Mouse (Mus musculus) CD4-positive, CD25-positive, alpha-beta regulatory T cell, adult 4 months (primary cell): ENCODE data around the gene Terb2. TPM values are rescaled to one million over a fixed set of nuclear protein-coding genes. Genes with fewer than 3 reads are reported as not detected.
"Not testable (repeated sequence)": the region's sequence is repeated elsewhere in the genome, so short reads cannot be mapped to it uniquely, and the experiment has no call there.

Experiments
- ATAC-seq: one replicate; pipeline ENCODE4 v1.8.0; 2017
- polyA plus RNA-seq, 2 experiments: library from polyadenylated mRNA; unstranded; fragments of 100-300 nt; shearing (Covaris generic); gene quantifications; one replicate each; pipeline ENCODE4 v1.2.1; 2017

Gene Terb2
- polyA plus RNA-seq, 2 experiments from 2014 or later, result not detected

DNA sequence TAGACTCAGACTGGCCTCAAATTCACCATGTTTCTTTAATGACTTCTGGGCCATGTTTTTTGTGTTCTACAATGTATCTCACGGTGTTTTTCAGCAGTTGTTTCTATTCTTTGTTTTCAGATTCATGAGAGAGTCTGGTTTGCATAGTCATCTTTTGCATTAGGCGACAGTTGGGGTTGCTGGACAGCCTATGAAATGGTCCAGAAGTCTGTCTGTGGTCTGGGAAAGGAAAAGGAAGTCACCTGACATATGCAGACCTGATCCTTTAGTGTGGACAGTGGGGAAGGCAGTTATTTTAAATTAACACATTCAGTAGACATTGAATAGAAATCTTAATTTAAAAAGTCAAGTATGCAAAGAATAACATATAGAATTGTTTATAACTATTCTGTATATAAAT lies 23.5 kb upstream of the Terb2 start:
- no peak for ATAC-seq

DNA sequence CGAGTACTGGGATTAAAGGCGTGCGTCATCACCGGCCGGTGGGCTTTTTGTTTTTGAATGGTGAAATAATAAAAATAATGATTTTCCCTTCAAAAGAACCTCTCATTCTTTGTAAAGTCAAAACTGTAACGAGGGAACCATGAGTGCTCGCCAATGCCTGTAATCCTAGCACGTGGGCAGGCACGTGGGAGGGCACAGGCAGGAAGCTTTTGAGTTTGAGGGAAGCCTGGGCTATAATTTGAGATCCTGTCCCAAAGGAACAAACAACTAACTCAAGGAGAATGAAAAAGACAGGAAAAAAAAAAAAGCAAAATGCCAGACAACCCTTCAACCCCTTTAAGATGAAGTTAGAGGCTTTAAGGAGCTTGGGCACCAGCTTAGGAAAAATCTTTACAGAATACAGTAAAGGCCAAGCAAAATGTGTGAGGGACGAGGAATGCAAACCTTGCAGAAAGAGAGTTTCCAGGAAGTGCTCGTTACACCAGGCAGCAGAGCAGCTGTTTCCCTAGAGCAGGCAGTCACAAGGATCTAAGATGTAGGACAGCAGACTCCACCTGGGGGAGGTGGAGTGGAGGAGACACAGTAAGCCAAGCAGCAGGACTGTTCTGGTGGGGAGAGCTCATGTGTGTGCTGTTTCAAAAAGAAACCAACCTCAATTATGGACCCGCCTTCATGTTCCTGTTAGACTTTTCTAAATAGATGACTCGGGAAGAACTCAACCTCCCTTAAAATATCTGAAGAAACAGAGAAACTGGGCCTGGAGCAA lies 22.5 kb upstream of the Terb2 start:
- peak; percentile 25 for ATAC-seq

DNA sequence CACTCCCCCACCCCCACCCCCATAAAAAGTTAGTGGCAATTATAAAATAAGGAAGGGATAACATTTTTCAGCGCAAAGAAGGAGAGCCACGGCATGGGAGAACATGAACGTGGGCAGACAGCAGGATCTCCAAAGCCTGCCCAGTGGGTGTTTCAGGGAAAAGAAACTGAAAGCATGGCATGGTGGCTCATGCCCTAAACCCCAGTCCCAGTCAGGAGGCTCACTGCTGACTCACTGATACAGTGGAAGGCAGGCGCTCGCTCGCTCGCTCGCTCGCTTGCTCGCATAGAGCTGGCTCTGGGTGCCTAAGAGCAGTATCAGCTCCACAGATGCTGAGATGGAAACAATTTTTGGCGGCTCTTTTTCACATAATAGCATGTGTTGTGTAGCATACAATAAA lies 21.8 kb upstream of the Terb2 start:
- peak; percentile 86 for ATAC-seq

DNA sequence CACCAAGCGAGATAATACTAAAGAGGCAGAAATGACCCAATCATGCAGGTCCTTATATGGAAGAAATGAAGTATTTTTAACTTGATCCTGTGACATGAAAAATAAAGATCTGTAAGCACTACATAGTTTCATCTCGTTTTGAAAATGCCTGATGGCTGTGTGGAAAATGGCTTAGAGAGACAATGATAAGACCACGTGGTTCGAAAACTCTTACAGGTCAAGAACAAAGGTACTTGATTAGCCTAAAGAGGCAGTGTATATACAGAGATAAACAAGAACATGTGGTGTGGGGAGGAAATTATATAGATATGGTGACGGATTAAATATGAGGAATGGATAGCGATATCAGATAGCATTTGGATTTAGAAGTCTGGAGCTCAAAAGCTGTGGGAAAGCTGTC lies 14.8 kb upstream of the Terb2 start:
- no peak for ATAC-seq

DNA sequence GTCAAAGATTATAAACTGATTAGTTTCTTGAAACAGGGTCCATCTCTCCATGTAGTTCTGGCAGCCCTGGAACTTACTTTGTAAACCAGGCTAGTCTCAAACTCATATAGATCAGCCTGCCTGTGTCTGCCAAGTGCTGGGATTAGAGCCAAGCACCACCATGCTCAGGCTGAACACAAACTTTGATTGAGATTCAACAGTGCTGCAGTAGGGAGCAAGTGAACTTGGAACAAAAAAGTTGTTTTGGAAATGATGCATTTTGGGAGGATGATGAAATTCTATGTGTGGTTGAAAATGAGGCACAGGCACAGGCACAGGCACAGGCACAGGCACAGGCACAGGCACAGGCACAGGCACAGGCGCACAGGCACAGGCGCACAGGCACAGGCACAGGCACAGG lies 13.9 kb upstream of the Terb2 start:
- no peak for ATAC-seq

DNA sequence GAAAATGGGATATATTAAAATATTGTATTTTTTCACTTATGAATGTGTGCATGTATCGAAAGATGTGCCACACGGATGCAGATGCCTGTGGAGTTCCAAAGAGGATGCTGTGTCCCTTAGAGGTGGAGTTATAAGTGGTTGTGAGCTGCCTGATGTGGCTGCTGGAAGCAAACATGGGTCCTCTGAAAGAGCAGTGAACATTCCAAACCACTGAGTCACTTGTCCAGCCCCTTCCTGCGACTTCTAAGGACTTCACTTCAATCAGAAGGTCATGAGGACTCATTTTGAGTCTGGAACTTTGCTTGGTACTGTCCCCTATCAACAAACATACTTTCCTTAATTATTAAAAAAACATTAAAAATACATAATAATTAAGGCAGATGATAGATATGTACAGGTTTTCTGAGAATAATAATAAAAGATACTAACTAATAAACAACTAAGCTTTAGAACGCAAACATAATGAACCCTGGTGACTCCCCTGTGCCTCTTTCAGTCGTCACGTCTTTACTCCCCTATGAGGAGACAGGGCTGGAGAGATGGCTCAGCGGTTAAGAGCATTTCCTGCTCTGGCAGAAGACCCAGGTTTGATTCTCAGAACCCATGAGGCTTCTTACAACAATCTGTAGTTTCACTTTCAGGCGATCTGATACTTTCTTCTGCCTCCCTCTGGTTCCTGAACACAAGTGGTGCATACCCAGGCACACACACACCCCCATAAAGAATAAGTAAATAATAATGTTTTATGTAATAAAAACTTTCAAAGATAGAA lies 5.8 kb upstream of the Terb2 start:
- ATAC-seq, result peak; percentile 99

DNA sequence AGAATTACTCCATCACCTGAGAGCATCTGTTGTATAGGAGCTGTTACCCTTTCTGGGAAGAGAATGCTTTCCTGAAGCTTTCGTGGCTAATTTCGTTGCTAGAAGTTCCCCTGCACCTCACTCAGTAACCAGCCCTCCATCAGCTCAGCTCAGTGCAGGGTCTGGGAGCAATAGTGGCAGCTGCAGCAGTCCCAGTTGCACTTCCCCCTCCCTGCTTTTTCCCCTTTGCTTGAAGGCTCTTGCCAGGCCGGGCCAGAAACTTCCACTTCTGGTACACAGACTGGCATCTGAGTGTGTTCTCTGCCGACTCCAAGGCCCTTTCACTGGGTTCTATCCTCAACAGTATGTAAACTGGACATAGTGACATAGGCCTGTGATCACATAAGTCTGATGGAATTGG lies 986 bp upstream of the Terb2 start:
- no peak for ATAC-seq

DNA sequence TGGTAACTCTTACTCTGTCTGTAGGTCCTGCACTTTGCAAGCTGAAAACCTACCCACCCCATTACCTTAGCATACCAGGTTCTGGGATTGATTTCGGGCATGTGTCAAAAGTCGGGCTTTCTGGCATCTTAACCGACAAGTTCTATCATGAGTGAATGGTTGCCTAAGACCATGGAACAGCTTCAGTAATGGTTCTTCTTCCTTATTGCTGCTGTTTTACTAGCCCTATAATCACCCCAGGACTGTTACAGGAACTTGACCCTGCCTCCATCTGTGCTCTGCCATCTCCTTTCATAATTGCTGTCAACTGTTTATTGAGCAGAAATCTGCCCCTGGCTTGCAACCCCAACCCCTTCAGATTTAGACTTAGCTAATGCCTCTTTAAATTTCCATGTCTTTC lies 679 bp downstream of the Terb2 start:
- no peak for ATAC-seq

DNA sequence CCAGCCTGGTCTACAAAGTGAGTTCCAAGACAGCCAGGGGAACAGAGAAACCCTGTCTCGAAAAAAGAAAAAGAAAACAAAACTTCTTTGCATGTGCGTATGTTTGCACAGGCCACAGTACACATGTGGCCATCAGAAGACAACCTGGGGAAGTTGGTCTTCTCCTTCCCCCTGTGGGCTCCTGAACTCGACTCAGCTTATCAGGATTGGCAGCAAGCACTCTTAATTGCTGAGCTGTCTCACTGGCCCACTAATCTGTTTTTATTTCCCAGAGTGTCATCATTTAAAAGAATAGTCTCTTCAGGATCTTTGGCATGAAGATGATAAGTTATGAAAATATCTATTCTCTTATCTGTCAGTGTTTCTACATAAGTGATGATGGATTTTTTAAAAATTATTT lies 5.8 kb downstream of the Terb2 start:
- no peak for ATAC-seq

DNA sequence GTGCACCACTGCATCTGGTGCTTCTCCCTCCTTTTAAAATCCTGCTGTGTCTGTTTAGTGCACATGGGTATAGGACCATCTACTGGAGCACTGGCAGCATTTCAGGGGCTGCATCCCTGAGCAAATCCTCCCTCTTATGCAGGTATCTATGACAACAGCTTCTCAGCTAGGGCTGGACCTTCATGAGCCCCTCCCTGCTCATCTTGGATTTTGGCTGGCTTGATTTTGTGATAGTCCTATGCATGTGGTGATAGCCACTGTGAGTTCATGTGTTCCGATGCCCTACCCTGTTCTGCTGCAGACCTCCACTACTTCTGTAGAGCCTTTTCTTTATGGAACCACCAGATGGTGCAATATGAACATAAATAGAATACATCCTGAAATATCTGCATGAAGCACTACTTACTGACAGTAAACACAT lies 8.4 kb downstream of the Terb2 start:
- ATAC-seq, result peak; percentile 74

DNA sequence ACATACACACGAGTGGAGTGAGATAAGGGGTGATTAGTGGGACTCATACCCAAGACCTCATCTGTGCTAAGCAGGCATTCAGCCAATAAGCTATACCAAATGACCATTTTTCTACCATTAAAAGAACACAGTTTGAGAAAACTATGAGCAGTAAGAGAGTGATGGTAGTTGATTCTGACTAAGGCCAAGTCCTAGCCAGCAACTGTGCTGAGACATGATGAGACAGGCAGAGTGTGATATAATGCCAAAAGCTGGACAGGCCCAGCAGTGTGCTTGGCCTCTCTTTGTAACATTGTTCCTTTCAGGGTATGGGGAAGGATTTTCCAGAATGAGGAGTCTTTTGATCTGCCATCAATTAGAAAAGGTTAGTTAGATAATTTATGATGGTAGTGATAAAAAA lies 15.4 kb downstream of the Terb2 start:
- no peak for ATAC-seq

DNA sequence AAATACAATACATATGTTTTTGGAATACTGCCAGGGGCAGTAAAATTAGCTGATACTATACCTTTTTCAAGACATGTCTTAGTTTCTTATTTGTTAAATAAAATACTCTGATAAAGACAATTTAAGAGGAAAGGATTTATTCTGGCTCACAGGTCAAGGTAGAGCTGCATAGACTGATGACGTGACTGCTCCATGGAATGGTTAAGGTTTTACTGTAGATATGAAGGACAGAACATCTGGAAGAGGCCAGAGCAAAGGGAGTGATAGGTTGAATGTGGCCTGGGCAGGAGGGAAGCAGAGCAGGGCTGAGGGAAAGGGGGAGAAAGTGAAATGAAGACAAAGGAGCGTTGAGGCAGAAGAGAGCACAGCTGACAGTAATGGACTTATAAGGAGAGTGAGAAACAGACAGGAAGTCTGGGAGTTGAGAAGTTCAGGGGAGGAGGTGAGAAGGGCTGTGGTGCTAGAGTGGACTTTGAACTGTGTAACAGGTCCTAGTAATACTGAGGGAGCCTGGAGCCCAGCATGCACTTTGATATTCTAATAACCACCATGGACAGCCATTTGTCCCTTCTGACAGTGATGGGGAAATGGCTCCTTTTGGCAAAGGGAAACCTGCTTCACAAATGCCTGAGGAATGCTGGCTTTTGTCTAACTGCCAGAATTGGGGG lies 20.5 kb downstream of the Terb2 start:
- no peak for ATAC-seq

DNA sequence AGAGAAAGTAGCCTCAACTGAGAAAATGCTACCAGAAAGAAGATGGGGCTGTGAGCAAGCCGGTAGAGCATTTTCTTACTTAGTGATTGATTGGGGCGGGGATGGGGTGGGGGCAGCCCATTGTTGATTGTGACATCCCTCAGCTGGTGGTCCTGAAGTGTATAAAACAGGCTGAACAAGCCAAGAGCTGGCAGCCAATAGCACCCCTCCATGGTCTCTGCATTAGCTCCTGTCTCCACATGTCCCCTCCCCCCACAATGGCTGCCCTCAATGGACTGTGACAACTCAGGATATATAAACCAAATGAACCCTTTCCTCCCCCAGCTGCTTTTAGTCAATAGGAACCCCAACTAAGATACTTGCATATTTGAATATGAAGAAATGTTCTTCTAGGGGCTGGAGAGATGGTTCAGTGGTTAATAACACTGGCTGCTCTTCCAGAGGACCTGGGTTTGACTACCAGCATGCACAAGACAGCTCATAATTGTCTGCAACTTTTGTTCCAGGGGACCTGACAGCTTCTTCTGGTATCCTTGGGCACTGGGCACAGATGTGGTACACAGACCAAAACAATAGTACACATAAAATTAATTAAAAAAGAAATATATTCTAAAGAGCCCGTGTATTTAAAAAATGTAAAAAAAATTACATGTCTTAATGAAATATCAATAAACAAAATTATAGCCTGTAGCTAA lies 24.6 kb downstream of the Terb2 start:
- no peak for ATAC-seq

DNA sequence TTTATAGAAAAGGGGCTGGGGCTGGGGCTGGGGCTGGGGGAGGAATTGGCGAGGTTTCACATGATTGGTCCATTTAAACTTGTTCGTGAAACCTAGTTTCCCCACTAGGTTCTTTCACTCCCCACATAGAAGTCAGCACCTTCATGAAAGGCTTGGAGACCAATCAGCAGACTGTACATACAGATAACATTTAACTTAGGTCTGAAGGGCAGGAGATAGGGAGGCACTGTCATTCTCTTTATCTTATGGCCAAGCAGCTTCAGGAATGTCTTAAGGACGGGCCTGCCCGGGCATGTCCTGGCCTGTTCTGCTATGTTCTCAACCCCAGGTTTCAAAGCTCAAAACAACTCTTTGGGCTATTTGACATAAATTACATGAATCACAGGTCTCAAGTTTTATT lies 31.0 kb downstream of the Terb2 start:
- not testable (repeated sequence) for ATAC-seq

DNA sequence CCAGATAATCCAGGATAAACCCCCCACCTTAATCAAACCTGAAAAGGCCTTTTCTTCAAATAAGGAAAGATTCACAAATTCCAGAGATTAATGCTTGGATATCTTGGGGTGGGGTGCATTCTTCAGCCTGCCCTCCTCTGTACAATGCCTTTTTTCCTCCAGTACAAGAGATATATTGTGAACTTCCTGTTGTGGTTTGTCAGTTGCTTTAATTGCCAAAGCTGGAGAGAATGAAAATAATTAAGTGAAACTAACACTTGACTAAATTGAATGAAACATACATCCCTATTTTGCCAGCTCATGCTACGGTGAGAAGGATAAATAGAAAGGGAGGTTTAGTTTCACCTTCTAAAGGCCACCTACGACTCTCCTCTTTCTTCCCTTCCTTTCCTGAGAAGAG lies 32.2 kb downstream of the Terb2 start:
- ATAC-seq, result no peak

DNA sequence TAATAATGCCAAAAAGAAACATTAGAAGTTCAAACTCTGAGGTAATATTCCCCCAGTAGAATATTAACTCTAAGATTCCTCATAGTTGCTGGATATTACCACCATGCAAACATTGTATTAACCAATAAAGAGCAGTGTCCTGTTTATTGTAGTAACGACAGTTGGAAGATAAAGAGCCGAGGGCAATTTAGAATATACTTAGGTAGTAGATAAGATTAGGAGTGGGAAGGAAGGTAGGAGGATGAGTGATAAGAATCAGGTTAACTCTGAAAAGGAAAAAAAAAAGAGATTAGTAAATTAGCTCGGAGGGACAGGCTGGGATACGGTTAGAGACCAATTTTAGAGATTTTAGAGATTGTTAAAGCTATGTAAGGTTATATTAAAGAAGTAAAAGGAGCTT lies 35.3 kb downstream of the Terb2 start:
- ATAC-seq, result no peak

DNA sequence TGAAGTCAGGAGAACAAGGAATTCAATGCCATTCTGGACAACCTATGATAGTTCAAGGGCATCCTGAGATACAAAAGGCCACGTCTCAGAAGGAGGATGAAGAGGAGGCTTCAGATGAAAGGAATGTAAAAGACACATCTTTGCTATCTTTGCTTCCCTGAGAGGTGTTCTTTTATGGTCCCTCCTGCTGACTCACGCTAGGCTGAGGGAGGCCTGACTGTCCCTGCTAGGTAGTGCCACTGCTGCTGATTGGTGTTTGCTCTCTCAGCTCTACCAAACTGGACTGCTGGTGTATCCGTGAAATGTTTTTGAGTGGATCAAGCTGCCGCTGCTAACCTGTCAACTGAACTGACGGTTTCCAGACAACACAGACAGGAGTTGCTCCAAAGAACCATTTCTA lies 35.7 kb downstream of the Terb2 start:
- ATAC-seq, result no peak

DNA sequence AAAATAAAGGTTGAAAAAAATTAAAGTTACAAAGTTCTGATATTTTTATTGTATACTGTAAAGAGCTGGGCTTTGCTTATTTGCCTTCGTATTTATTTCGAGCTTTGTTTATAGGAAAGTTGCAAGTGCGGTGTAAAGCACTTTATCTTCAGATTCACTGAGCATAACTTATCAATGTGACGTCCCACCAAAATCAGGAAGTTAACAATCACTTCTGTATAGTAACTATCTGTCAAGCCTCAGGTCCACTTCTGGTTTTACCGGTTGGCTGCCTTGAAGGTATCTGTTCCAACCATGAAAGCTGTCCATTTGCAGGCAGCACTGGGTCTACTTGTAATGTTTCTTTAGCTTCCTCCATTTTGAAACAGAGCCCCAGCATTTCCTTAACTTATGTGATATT lies 36.2 kb downstream of the Terb2 start:
- no peak for ATAC-seq

DNA sequence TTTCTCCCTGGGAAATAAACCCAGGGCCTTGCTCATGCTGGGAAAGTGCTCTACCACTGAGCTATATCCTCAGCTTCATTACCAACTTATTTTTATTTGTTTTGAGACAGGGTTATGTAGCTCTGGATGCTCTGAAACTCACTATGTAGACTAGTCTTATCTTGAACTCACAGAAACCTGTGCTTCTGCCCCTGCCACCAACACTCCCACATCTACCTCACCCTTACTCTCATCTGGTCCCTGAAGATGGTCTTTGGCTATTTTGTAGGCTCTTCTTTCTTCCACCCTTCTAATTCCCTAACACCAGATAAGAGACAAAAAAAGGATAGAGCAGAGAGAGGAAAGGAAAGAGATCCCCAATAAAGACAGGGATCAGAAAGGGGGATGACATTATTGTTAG lies 37.6 kb downstream of the Terb2 start:
- no peak for ATAC-seq

DNA sequence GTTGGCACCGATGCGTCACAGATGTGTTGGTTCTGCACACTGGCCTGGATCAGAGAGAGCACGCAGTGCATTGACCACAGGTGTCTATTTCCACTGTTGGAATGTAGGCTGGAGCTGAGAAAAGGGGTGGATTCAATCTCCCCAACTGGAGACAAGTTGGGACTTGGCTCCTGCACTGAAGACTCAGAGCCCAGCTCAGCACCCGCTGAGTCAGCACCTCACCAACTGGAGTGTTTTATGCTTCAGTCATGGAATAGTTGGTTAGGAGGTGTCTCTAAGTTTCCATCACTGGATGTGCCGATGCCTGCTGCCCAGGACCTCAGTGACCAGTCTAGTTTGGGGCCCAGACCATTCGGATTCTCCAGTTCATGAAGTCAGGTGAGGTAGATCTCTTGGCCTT lies 44.3 kb downstream of the Terb2 start:
- no peak for ATAC-seq

DNA sequence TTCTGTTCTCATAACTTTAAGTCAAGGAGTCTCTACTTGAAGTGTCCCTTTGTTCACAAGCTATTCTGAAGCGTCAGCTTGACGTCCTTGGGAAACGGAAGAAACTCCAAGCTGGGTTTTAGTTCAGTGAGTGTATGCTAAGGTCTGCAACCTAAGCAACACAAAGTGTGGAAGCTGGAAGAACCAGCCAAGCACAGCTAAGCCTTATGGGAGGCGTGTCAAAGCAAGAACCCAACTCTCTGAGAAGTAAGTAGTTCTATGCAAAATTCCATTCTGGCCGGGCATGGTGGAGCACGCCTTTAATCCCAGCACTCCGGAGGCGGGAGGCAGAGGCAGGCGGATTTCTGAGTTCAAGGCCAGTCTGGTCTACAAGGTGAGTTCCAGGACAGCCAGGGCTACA lies 45.5 kb downstream of the Terb2 start:
- ATAC-seq, result no peak

DNA sequence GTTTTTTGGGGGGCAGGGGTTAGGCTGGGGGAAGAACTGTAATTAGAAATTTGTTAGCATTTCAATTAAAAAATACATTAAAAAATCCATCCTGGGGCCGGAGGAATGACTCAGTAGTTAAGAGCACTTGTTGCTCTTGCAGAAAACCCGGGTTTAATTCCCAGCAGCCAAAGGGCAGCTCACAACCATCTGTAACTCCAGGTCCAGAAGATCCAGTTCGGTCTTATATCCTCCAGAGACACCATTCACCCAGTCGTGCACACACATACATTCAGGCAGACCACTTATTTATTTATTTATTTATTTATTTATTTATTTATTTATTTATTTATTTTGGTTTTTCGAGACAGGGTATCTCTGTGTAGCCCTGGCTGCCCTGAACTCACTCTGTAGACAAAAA lies 47.3 kb downstream of the Terb2 start:
- ATAC-seq, result no peak
